Mouse (Mus musculus) heart, embryonic 12.5 days (tissue): ENCODE data around the gene Sgpl1. TPM values are rescaled to one million over a fixed set of nuclear protein-coding genes. Genes with fewer than 3 reads are reported as not detected.

ENCODE experiments used
- ATAC-seq: fragments of 200-750 bp; cut with Nextera tagmentation; 2 replicates; pipeline ENCODE4 v1.8.0; 2017; ENCODE audit warnings: moderate TSS enrichment, moderate library complexity; ENCODE audit not compliant: insufficient number of reproducible peaks, low FRiP score
- H3K27ac ChIP-seq: fragments of 300-500 bp; sonication (generic); 2 replicates; pipeline ENCODE4 v1.5.1; 2016; ENCODE audit warnings: mild to moderate bottlenecking, moderate library complexity; ENCODE audit not compliant: poor library complexity, severe bottlenecking
- H3K27me3 ChIP-seq: fragments of 300-500 bp; sonication (generic); replicated peaks from 2 replicates; pipeline ENCODE4 v1.6.1; 2016; ENCODE audit warnings: mild to moderate bottlenecking, moderate library complexity
- H3K36me3 ChIP-seq: fragments of 300-500 bp; sonication (generic); 2 replicates; pipeline ENCODE4 v1.6.1; 2016; ENCODE audit warnings: mild to moderate bottlenecking, moderate library complexity
- H3K4me1 ChIP-seq: fragments of 300-500 bp; sonication (generic); replicated peaks from 2 replicates; pipeline ENCODE4 v1.6.1; 2016; ENCODE audit warnings: mild to moderate bottlenecking
- H3K4me2 ChIP-seq: fragments of 300-500 bp; sonication (generic); 2 replicates; pipeline ENCODE4 v1.6.1; 2016; ENCODE audit warnings: mild to moderate bottlenecking, moderate library complexity
- H3K4me3 ChIP-seq: fragments of 300-500 bp; sonication (generic); 2 replicates; pipeline ENCODE4 v1.5.1; 2016; ENCODE audit warnings: mild to moderate bottlenecking
- H3K9ac ChIP-seq: fragments of 300-500 bp; sonication (generic); 2 replicates; pipeline ENCODE4 v1.6.1; 2016; ENCODE audit warnings: mild to moderate bottlenecking, moderate library complexity
- H3K9me3 ChIP-seq: fragments of 300-500 bp; sonication (generic); replicated peaks from 2 replicates; pipeline ENCODE4 v1.6.1; 2016; ENCODE audit warnings: mild to moderate bottlenecking, moderate library complexity
- WGBS: fragments of 180-500 bp; shearing (Covaris S2); methylation state at CpG from one replicate; pipeline ENCODE4 v1.1.7; 2016; 5-methylcytosine and 5-hydroxymethylcytosine counted together
- polyA plus RNA-seq: library from polyadenylated mRNA; unstranded; fragments of >200 nt; fragmentation: Nextera tagmentation; extraction: Ambion mirVana; gene quantifications from 2 replicates; pipeline ENCODE4 v1.2.1, GENCODE M21; 2016

Gene Sgpl1
- polyA plus RNA-seq, 1 experiment from 2014 or later: 37.0 TPM

DNA sequence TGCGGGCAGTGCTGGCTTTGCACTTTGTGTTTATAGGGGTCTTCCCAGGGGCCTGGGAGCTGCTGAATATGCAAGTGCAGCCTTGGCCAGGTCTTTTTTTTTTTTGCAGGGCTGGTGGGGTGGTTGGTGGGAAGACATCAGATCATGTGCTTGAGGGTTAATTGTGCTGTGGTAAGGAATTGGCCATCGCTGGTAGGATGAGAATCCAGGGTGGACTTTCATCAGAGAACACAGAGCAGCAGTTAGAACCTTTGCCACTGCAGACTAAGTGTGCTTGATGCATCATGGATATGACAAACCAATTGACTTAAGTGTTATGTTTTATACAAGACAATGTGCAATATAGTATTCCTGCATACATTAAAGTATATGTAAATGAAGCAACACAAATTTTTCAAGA lies 62.1 kb downstream of the Sgpl1 start:
- ATAC-seq: no peak
- Histone ChIP-seq H3K27me3 (no peaks in the 10 kb centered on the region), H3K4me1 (peaks cover 24% of the 10 kb centered on the region), H3K4me2 (no peak overlapping the region), H3K4me3 (no peak overlapping the region), H3K27ac (no peak overlapping the region), H3K9me3 (no peaks in the 10 kb centered on the region), H3K9ac (no peak overlapping the region), H3K36me3 (no peaks in the 10 kb centered on the region)
- WGBS: 86% methylated on average over 2 of the region's 2 CpGs

GRCm38 (mm10) chr10:61080931-61081255 lies 66.6 kb downstream of the Sgpl1 start:
- no peak overlapping the region for H3K4me3 ChIP-seq
- H3K27me3 ChIP-seq: no peaks in the 10 kb centered on the region
- WGBS: 71% methylated on average over 11 of the region's 11 CpGs
- H3K9ac ChIP-seq: no peak overlapping the region
- ATAC-seq: 0 out of 2 replicates have a peak, but pooled peaks have one; percentile 33
- H3K36me3 ChIP-seq: no peaks in the 10 kb centered on the region
- peaks cover 9% of the 10 kb centered on the region; the same call in 1 of the 2 replicates for H3K4me1 ChIP-seq
- no peak overlapping the region; the same call in 1 of the 2 replicates for H3K4me2 ChIP-seq
- H3K9me3 ChIP-seq: no peaks in the 10 kb centered on the region
- no peak overlapping the region for H3K27ac ChIP-seq

DNA sequence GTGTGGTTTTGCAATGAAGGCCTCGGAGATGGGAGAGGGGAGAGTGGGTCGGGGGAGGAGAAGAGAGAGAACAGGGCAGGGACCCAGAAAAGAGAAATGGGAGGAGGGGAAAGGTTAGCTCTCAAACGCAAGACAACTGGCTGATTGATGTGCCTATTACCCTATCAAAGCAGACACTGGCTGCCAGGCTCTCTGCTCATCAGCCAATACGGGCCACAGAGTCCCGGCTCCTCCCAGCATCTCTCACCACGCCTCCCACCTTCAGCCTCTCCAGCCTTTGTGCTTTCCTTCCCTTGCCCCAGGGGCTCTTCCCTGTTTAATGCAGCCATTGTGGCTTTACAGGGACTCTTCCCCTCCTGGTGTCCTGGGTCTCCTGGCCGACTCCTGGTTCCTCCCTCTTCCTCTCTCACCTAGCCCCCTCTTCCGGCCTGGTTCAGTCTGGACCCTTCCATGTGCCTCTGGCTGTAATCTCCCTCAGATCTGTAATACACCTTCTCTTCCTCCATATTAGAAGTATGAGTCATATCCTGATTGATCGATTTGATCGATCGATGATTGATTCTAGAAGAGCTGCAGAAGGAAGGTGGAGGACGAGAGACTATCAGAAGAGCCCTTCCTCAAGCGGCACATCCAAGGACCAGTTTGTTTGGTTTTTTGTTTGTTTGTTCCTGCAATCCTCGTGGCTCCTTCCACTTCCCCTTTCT lies 67.1 kb downstream of the Sgpl1 start:
- Histone ChIP-seq H3K4me1 (peaks cover 9% of the 10 kb centered on the region; the same call in 1 of the 2 replicates), H3K36me3 (no peaks in the 10 kb centered on the region), H3K9me3 (no peaks in the 10 kb centered on the region), H3K4me3 (no peak overlapping the region), H3K4me2 (peak overlapping the region; percentile 40), H3K27ac (0 out of 2 replicates have a peak overlapping the region, but pooled peaks have one; percentile 18), H3K9ac (no peak overlapping the region), H3K27me3 (no peaks in the 10 kb centered on the region)
- ATAC-seq: peak; percentile 80
- WGBS: 43% methylated on average over 14 of the region's 14 CpGs

DNA sequence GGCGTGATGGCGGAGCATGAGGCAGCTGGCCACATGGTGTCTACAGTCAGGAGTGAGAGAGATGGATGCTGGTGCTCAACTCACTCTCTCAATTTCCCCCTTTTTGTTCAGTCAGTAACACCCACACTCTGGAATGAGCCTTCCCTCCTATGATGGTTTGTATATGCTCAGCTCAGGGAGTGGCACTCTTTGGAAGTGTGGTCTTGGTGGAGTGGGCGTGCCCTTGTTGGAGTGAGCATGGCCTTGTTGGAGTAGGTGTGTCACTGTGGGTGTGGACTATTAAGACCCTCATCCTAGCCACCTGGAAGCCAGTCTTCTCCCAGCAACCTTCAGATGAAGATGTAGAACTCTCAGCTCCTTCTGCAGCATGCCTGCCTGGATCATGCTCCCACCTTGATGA lies 71.9 kb downstream of the Sgpl1 start:
- Histone ChIP-seq H3K4me3 (no peak overlapping the region), H3K36me3 (no peaks in the 10 kb centered on the region), H3K4me2 (no peak overlapping the region), H3K27me3 (no peaks in the 10 kb centered on the region), H3K9me3 (no peaks in the 10 kb centered on the region), H3K9ac (no peak overlapping the region), H3K27ac (no peak overlapping the region), H3K4me1 (peaks cover 8% of the 10 kb centered on the region; the same call in 1 of the 2 replicates)
- 88% methylated on average over 3 of the region's 3 CpGs for WGBS
- no peak for ATAC-seq

- H3K9ac ChIP-seq: no peak overlapping the region
- no peak overlapping the region for H3K27ac ChIP-seq
- H3K4me1 ChIP-seq: peaks cover 5% of the 10 kb centered on the region
- no peaks in the 10 kb centered on the region for H3K9me3 ChIP-seq
- H3K36me3 ChIP-seq: no peaks in the 10 kb centered on the region
- ATAC-seq: no peak
- 4% methylated on average over 1 of the region's 1 CpGs for WGBS
- no peak overlapping the region for H3K4me2 ChIP-seq
- no peaks in the 10 kb centered on the region for H3K27me3 ChIP-seq
- H3K4me3 ChIP-seq: no peak overlapping the region
Measured at GRCm38 (mm10) chr10:61074643-61075042, 72.9 kb downstream of the Sgpl1 start.

- H3K9ac ChIP-seq: no peak overlapping the region
Measured at GRCm38 (mm10) chr10:61072324-61072723, 75.2 kb downstream of the Sgpl1 start.

DNA sequence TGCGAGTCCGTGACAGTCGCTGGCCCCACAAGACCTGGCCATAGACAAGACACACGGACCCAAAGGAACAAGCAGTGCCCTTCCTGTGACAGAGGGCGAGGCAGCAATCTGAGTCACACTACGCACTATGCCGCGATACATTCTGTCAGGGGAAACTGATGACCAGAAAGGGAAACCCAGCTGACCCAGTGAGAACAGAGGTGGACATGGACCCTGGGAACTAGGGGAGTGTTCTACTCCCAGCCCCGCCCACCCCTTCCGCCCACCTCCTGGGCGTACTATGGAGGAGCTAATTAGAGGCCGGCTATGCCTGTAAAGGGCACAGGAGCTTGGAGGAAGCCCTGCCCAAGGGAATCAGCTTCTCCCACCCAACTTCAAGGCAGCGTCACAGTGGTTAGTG lies 78.3 kb downstream of the Sgpl1 start:
- H3K4me3 ChIP-seq: peak overlapping the region; percentile 12; the same call in 1 of the 2 replicates

More at GRCm38 (mm10) chr10:61072324-61072723, 75.2 kb downstream of the Sgpl1 start:
- no peaks in the 10 kb centered on the region for H3K36me3 ChIP-seq
- no peaks in the 10 kb centered on the region for H3K27me3 ChIP-seq
- H3K9me3 ChIP-seq: no peaks in the 10 kb centered on the region
- ATAC-seq: no peak
- H3K4me2 ChIP-seq: no peak overlapping the region
- H3K4me3 ChIP-seq: no peak overlapping the region
- H3K27ac ChIP-seq: no peak overlapping the region
- H3K4me1 ChIP-seq: peaks cover 16% of the 10 kb centered on the region
- 13% methylated on average over 16 of the region's 16 CpGs for WGBS

GRCm38 (mm10) chr10:61068436-61069192 lies 78.9 kb downstream of the Sgpl1 start:
- 2% methylated on average over 8 of the region's 8 CpGs for WGBS

More for the DNA sequence above, 78.3 kb downstream of the Sgpl1 start:
- H3K36me3 ChIP-seq: no peaks in the 10 kb centered on the region
- no peak for ATAC-seq
- H3K27ac ChIP-seq: peak overlapping the region; percentile 67
- 10% methylated on average over 13 of the region's 13 CpGs for WGBS
- H3K27me3 ChIP-seq: no peaks in the 10 kb centered on the region
- peak overlapping the region; percentile 44; the same call in 1 of the 2 replicates for H3K9ac ChIP-seq
- peaks cover 36% of the 10 kb centered on the region for H3K4me1 ChIP-seq
- H3K4me2 ChIP-seq: peak overlapping the region; percentile 50
- H3K9me3 ChIP-seq: no peaks in the 10 kb centered on the region

GRCm38 (mm10) chr10:61065287-61066005 lies 82.1 kb downstream of the Sgpl1 start:
- no peaks in the 10 kb centered on the region for H3K9me3 ChIP-seq
- H3K4me3 ChIP-seq: no peak overlapping the region
- peak overlapping the region; percentile 31 for H3K4me2 ChIP-seq
- H3K4me1 ChIP-seq: peaks cover 36% of the 10 kb centered on the region
- H3K36me3 ChIP-seq: no peaks in the 10 kb centered on the region
- no peak overlapping the region for H3K9ac ChIP-seq
- 46% methylated on average over 13 of the region's 13 CpGs for WGBS
- H3K27me3 ChIP-seq: no peaks in the 10 kb centered on the region
- H3K27ac ChIP-seq: no peak overlapping the region; the same call in 1 of the 2 replicates
- ATAC-seq: peak; percentile 31; the same call in 1 of the 2 replicates

More at GRCm38 (mm10) chr10:61068436-61069192, 78.9 kb downstream of the Sgpl1 start:
- peak; percentile 54 for ATAC-seq
- Histone ChIP-seq H3K27ac (peak overlapping the region; percentile 67), H3K4me2 (peak overlapping the region; percentile 50), H3K4me3 (0 out of 2 replicates have a peak overlapping the region, but pooled peaks have one; percentile 12), H3K4me1 (peaks cover 36% of the 10 kb centered on the region), H3K9ac (peak overlapping the region; percentile 44; the same call in 1 of the 2 replicates), H3K9me3 (no peaks in the 10 kb centered on the region), H3K27me3 (no peaks in the 10 kb centered on the region), H3K36me3 (no peaks in the 10 kb centered on the region)

DNA sequence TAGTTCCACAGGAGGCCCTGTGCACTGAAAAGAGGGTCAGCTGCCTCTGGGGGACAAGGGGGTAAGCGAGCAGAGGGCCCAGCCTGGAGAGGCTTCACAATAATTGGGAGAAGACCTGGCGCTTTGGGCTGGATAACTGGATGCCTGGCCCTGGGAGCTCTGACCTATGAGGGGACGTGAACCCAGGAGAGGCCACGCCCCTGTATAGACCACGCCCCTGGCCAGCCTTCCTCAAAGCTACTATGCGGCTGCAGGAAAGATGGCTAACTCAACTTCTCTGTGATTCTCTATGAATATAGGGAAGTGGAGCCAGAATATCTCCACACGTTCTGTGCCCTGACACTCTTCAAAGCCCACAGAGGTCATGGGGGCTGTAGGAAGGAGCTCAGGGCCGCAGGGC lies 82.9 kb downstream of the Sgpl1 start:
- no peak for ATAC-seq
- Histone ChIP-seq H3K36me3 (no peaks in the 10 kb centered on the region), H3K4me1 (peaks cover 42% of the 10 kb centered on the region), H3K9ac (0 out of 2 replicates have a peak overlapping the region, but pooled peaks have one; percentile 3), H3K4me3 (peak overlapping the region; percentile 4; the same call in 1 of the 2 replicates), H3K4me2 (peak overlapping the region; percentile 31), H3K27ac (no peak overlapping the region; the same call in 1 of the 2 replicates), H3K27me3 (no peaks in the 10 kb centered on the region), H3K9me3 (no peaks in the 10 kb centered on the region)
- 12% methylated on average over 8 of the region's 8 CpGs for WGBS
